Mouse (Mus musculus): Measurements from ENCODE around the gene Pdcd4.
"Not testable (repeated sequence)": the region's sequence is repeated elsewhere in the genome, so short reads cannot be mapped to it uniquely, and the experiment has no call there.

The Pdcd4 gene

GRCm38 (mm10) chr19:53898970-53899900, 7.2 kb downstream of the Pdcd4 start:
- intact Hi-C loops (cut with DNase I) = no loop called here

- intact Hi-C loops (cut with DNase I) = loop anchor here (5.0 kb wide), 2 partner anchors 48 to 253 kb away; no protein-coding TSS in a partner anchor
These were observed 8.0 kb downstream of the Pdcd4 start for GRCm38 (mm10) chr19:53899941-53900610.

- intact Hi-C loops (cut with DNase I) = loop anchor here (5.0 kb wide), 2 partner anchors 50 to 255 kb away; no protein-coding TSS in a partner anchor
These were observed 10.1 kb downstream of the Pdcd4 start for GRCm38 (mm10) chr19:53901931-53902738.

GRCm38 (mm10) chr19:53902739-53903487, 10.9 kb downstream of the Pdcd4 start:
- intact Hi-C loops (cut with DNase I) = loop anchor here (5.0 kb wide), 2 partner anchors 51 to 256 kb away; no protein-coding TSS in a partner anchor

- intact Hi-C loops (cut with DNase I) = loop anchor here (5.0 kb wide), 2 partner anchors 51 to 256 kb away; no protein-coding TSS in a partner anchor
These were observed 11.7 kb downstream of the Pdcd4 start for GRCm38 (mm10) chr19:53903507-53904321.

GRCm38 (mm10) chr19:53904833-53905480, 12.9 kb downstream of the Pdcd4 start:
- intact Hi-C loops (cut with DNase I) = loop anchor here (5.0 kb wide), 3 partner anchors 37 to 258 kb away; partner anchors contain the start of genes Bbip1 and Shoc2

GRCm38 (mm10) chr19:53906033-53906702, 14.1 kb downstream of the Pdcd4 start:
- intact Hi-C loops (cut with DNase I) = loop anchor here (5.0 kb wide), 1 partner anchor 36 kb away; the partner anchor contains the start of genes Bbip1 and Shoc2

- intact Hi-C loops (cut with DNase I) = loop anchor here (5.0 kb wide), 1 partner anchor 36 kb away; the partner anchor contains the start of genes Bbip1 and Shoc2
These were observed 14.7 kb downstream of the Pdcd4 start for GRCm38 (mm10) chr19:53906703-53907070.

- intact Hi-C loops (cut with DNase I) = no loop called here
These were observed 22.9 kb downstream of the Pdcd4 start for GRCm38 (mm10) chr19:53914950-53915349.

- intact Hi-C loops (cut with DNase I) = no loop called here
These were observed 27.5 kb downstream of the Pdcd4 start for GRCm38 (mm10) chr19:53919541-53919940.

GRCm38 (mm10) chr19:53921996-53922395, 30.0 kb downstream of the Pdcd4 start:
- intact Hi-C loops (cut with DNase I) = not testable (repeated sequence)

- intact Hi-C loops (cut with DNase I) = loop anchor here (5.0 kb wide), 1 partner anchor 158 kb away; no protein-coding TSS in a partner anchor
These were observed 33.3 kb downstream of the Pdcd4 start for GRCm38 (mm10) chr19:53925338-53925751.

- intact Hi-C loops (cut with DNase I) = loop anchor here (5.0 kb wide), 1 partner anchor 159 kb away; no protein-coding TSS in a partner anchor
These were observed 34.7 kb downstream of the Pdcd4 start for GRCm38 (mm10) chr19:53926705-53927104.

GRCm38 (mm10) chr19:53929218-53929617, 37.2 kb downstream of the Pdcd4 start:
- intact Hi-C loops (cut with DNase I) = loop anchor here (5.0 kb wide), 1 partner anchor 162 kb away; no protein-coding TSS in a partner anchor

GRCm38 (mm10) chr19:53933050-53933449, 41.0 kb downstream of the Pdcd4 start:
- intact Hi-C loops (cut with DNase I) = no loop called here

GRCm38 (mm10) chr19:53934046-53934445, 42.0 kb downstream of the Pdcd4 start:
- intact Hi-C loops (cut with DNase I) = no loop called here

- intact Hi-C loops (cut with DNase I) = no loop called here
These were observed 47.4 kb downstream of the Pdcd4 start for GRCm38 (mm10) chr19:53939467-53939866.

GRCm38 (mm10) chr19:53941139-53941538, 49.1 kb downstream of the Pdcd4 start:
- intact Hi-C loops (cut with DNase I) = loop anchor here (5.0 kb wide), 1 partner anchor 34 kb away; no protein-coding TSS in a partner anchor

All from adrenal gland (tissue).